Mouse (Mus musculus) stomach, adult 2 months (tissue): ENCODE results near the gene Muc4. TPM values are rescaled to one million over a fixed set of nuclear protein-coding genes. Genes with fewer than 3 reads are reported as not detected.

ENCODE experiments used
- polyA plus RNA-seq: library from polyadenylated mRNA; depleted of rRNA; stranded (reverse); fragments of >200 nt; gene quantifications from 2 replicates; pipeline ENCODE4 v1.2.3, GENCODE M21; 2012; rRNA removed

Muc4 gene
- 10.9 and 11.9 TPM in 2 replicates for polyA plus RNA-seq

DNA sequence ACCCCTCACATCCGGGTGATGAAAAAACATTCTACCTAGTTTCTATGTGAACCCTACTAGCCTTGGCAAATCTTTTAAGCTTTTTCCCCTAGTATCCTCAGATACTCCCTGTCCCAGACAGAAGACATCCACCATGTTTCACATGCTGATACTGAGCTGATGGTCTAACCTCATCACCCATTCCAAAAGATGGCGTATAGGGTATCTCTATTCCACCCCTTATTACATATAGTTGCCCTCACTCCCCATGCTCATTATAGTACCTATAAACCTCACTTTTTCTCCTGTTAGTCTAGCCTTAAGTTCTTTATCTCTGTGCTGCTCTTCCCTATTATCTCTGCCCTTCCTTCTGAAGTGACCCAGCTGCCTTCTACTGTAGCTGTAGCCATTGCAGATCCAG is at the start of gene Muc4:
Gene Muc4, plus strand, starts transcription at position 301 of the 400 bp plus-strand sequence.

DNA sequence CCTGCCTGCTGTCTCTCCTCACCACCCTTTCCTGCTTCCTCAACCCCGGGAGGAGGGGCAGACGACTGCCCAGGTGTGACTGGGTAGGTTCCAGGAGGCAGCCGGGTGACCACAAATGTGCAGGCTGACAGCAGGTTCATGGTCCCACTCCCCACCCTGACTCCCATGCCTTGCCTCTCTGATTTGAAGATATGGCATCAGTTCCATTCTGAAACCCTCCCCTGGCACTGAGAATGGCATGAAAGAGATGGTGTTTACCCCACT is 61.7 kb downstream of the Muc4 start, which contains the start of gene Muc20:
Gene Muc20, minus strand, starts transcription at position 10 of the 264 bp plus-strand sequence.

DNA sequence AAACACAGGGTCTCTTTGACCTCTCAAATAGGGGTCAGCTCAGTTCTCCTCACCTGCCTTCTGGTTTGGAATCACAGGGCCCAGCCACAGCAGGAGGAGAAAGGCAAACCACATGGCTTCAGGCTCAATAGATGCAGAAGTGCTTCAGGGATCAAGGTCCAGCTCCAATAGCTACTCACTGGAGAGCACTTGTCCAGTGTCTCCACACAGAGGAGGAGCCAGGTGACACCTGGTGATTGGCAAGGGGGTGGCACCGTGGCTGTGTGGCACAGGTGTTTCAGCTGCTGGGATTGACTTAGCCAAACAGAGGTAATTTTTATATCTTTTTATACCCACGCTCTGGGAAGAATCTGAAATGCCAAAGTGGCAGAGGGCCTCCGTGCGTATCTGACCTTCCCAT is 74.6 kb downstream of the Muc4 start, which contains the start of gene Smbd1:
Gene Smbd1, minus strand, starts transcription at position 157 of the 400 bp plus-strand sequence.

Other genes with a start within 250 kb of the Muc4 start
- 0.04 and 0.14 TPM in 2 replicates for gene Slc51a, start 248.0 kb upstream of the Muc4 start, polyA plus RNA-seq
- gene Zdhhc19, start 239.6 kb upstream of the Muc4 start, polyA plus RNA-seq, result not detected in 2 replicates
- gene Tfrc, start 127.0 kb upstream of the Muc4 start, polyA plus RNA-seq, result 1.5 and 2.2 TPM in 2 replicates
- gene Tnk2, start 92.0 kb upstream of the Muc4 start, polyA plus RNA-seq, result 141 and 165 TPM in 2 replicates
- gene Muc20, start 61.5 kb downstream of the Muc4 start, polyA plus RNA-seq, result 0.01 and 0.10 TPM in 2 replicates
- 0.26 TPM in 1 of 2 replicates, not detected in the other for gene Smbd1, start 74.6 kb downstream of the Muc4 start, polyA plus RNA-seq
- 0.58 and 0.73 TPM in 2 replicates for gene Fyttd1, start 141.6 kb downstream of the Muc4 start, polyA plus RNA-seq
- gene Rubcn, start 141.9 kb downstream of the Muc4 start, polyA plus RNA-seq, result 10.9 and 16.2 TPM in 2 replicates
- gene Lrch3, start 178.2 kb downstream of the Muc4 start, polyA plus RNA-seq, result 3.3 and 5.0 TPM in 2 replicates